Mouse (Mus musculus) heart, embryonic 11.5 days (tissue): ENCODE data around the gene Fam107b. TPM values are rescaled to one million over a fixed set of nuclear protein-coding genes. Genes with fewer than 3 reads are reported as not detected.

ENCODE experiments used
- ATAC-seq: fragments of 200-750 bp; cut with Nextera tagmentation; replicated peaks from 2 replicates; pipeline ENCODE4 v1.8.0; 2017; ENCODE audit warnings: moderate library complexity; ENCODE audit not compliant: insufficient number of reproducible peaks, low FRiP score, low TSS enrichment
- H3K27ac ChIP-seq: fragments of 300-500 bp; sonication (generic); 2 replicates; pipeline ENCODE4 v1.5.1; 2014; ENCODE audit warnings: mild to moderate bottlenecking, low read depth, low read length
- H3K27me3 ChIP-seq: fragments of 300-500 bp; sonication (generic); 2 replicates; pipeline ENCODE4 v1.6.1; 2014; ENCODE audit warnings: mild to moderate bottlenecking, low read length, mixed read lengths; ENCODE audit not compliant: control insufficient read depth, insufficient read depth
- H3K36me3 ChIP-seq: fragments of 300-500 bp; sonication (generic); 2 replicates; pipeline ENCODE4 v1.6.1; 2014; ENCODE audit warnings: mild to moderate bottlenecking, low read length, moderate library complexity, mixed read lengths; ENCODE audit not compliant: control insufficient read depth, insufficient read depth
- H3K4me1 ChIP-seq: fragments of 300-500 bp; sonication (generic); 2 replicates; pipeline ENCODE4 v1.6.1; 2014; ENCODE audit warnings: low read length; ENCODE audit not compliant: control insufficient read depth, insufficient read depth
- H3K4me2 ChIP-seq: fragments of 300-500 bp; sonication (generic); 2 replicates; pipeline ENCODE4 v1.6.1; 2014; ENCODE audit warnings: mild to moderate bottlenecking, moderate library complexity
- H3K4me3 ChIP-seq: fragments of 300-500 bp; sonication (generic); 2 replicates; pipeline ENCODE4 v1.5.1; 2014; ENCODE audit warnings: low read depth, low read length
- H3K9ac ChIP-seq: fragments of 300-500 bp; sonication (generic); 2 replicates; pipeline ENCODE4 v1.6.1; 2014; ENCODE audit warnings: mild to moderate bottlenecking, low read depth, low read length, moderate library complexity
- H3K9me3 ChIP-seq: fragments of 300-500 bp; sonication (generic); replicated peaks from 2 replicates; pipeline ENCODE4 v1.6.1; 2016; ENCODE audit warnings: low read length; ENCODE audit not compliant: control insufficient read depth
- WGBS: fragments of 180-500 bp; shearing (Covaris S2); extraction: QIAGEN DNeasy Blood & Tissue Kit; methylation state at CpG from one replicate; pipeline ENCODE4 v1.1.7; 2014; ENCODE audit not compliant: insufficient replicate concordance; 5-methylcytosine and 5-hydroxymethylcytosine counted together
- polyA plus RNA-seq: library from polyadenylated mRNA; unstranded; fragments of >200 nt; fragmentation: Nextera tagmentation; extraction: Ambion mirVana; gene quantifications from 2 replicates; pipeline ENCODE4 v1.2.1, GENCODE M21; 2014

The Fam107b gene
- polyA plus RNA-seq, 1 experiment from 2014 or later = 34.6 TPM

- H3K36me3 ChIP-seq = no peaks in the 10 kb centered on the region
- H3K4me3 ChIP-seq = no peak overlapping the region
- H3K9ac ChIP-seq = no peak overlapping the region
- 72% methylated on average over 2 of the region's 2 CpGs for WGBS
- H3K4me2 ChIP-seq = no peak overlapping the region
- no peaks in the 10 kb centered on the region for H3K4me1 ChIP-seq
- H3K27ac ChIP-seq = no peak overlapping the region
- no peaks in the 10 kb centered on the region for H3K9me3 ChIP-seq
- ATAC-seq = no peak
- no peaks in the 10 kb centered on the region for H3K27me3 ChIP-seq
Measured at GRCm38 (mm10) chr2:3594663-3595318, 24.5 kb downstream of the Fam107b start.

GRCm38 (mm10) chr2:3600421-3600820, 30.1 kb downstream of the Fam107b start:
- Histone ChIP-seq H3K9me3 (no peaks in the 10 kb centered on the region), H3K27ac (no peak overlapping the region), H3K36me3 (no peaks in the 10 kb centered on the region), H3K9ac (no peak overlapping the region), H3K27me3 (no peaks in the 10 kb centered on the region), H3K4me1 (no peaks in the 10 kb centered on the region), H3K4me3 (no peak overlapping the region), H3K4me2 (no peak overlapping the region)
- whole genome bisulfite sequencing = 73% methylated on average over 3 of the region's 3 CpGs
- no peak for ATAC-seq

GRCm38 (mm10) chr2:3602599-3602998, 32.3 kb downstream of the Fam107b start:
- H3K4me1 ChIP-seq = no peaks in the 10 kb centered on the region
- WGBS = 89% methylated on average over 3 of the region's 3 CpGs
- no peak overlapping the region for H3K9ac ChIP-seq
- H3K4me3 ChIP-seq = no peak overlapping the region
- no peak for ATAC-seq
- H3K27ac ChIP-seq = no peak overlapping the region
- H3K9me3 ChIP-seq = no peaks in the 10 kb centered on the region
- H3K4me2 ChIP-seq = no peak overlapping the region
- H3K27me3 ChIP-seq = no peaks in the 10 kb centered on the region
- no peaks in the 10 kb centered on the region for H3K36me3 ChIP-seq

GRCm38 (mm10) chr2:3603181-3603580, 32.9 kb downstream of the Fam107b start:
- no peak overlapping the region for H3K4me3 ChIP-seq
- no peak overlapping the region for H3K4me2 ChIP-seq
- H3K4me1 ChIP-seq = no peaks in the 10 kb centered on the region
- H3K36me3 ChIP-seq = no peaks in the 10 kb centered on the region
- no peak for ATAC-seq
- H3K9me3 ChIP-seq = no peaks in the 10 kb centered on the region
- H3K27ac ChIP-seq = no peak overlapping the region
- H3K27me3 ChIP-seq = no peaks in the 10 kb centered on the region
- no peak overlapping the region for H3K9ac ChIP-seq
- WGBS = 79% methylated on average over 5 of the region's 5 CpGs

GRCm38 (mm10) chr2:3608868-3609854, 38.9 kb downstream of the Fam107b start:
- Histone ChIP-seq H3K9ac (no peak overlapping the region), H3K4me1 (no peaks in the 10 kb centered on the region), H3K36me3 (no peaks in the 10 kb centered on the region), H3K4me2 (no peak overlapping the region), H3K27ac (no peak overlapping the region), H3K9me3 (no peaks in the 10 kb centered on the region), H3K27me3 (no peaks in the 10 kb centered on the region), H3K4me3 (no peak overlapping the region)
- WGBS = 52% methylated on average over 8 of the region's 8 CpGs
- ATAC-seq = no peak

GRCm38 (mm10) chr2:3618446-3618845, 48.2 kb downstream of the Fam107b start:
- 80% methylated on average over 1 of the region's 1 CpGs for WGBS

GRCm38 (mm10) chr2:3621568-3621967, 51.3 kb downstream of the Fam107b start:
- no peaks in the 10 kb centered on the region for H3K36me3 ChIP-seq
- no peaks in the 10 kb centered on the region for H3K4me1 ChIP-seq
- H3K27me3 ChIP-seq = no peaks in the 10 kb centered on the region
- no peak overlapping the region for H3K9ac ChIP-seq
- H3K9me3 ChIP-seq = no peaks in the 10 kb centered on the region
- H3K27ac ChIP-seq = no peak overlapping the region
- 56% methylated on average over 6 of the region's 6 CpGs for WGBS
- H3K4me2 ChIP-seq = no peak overlapping the region
- H3K4me3 ChIP-seq = no peak overlapping the region
- no peak for ATAC-seq

More at GRCm38 (mm10) chr2:3618446-3618845, 48.2 kb downstream of the Fam107b start:
- H3K9ac ChIP-seq = no peak overlapping the region
- H3K4me2 ChIP-seq = no peak overlapping the region
- H3K27me3 ChIP-seq = no peaks in the 10 kb centered on the region
- no peak overlapping the region for H3K27ac ChIP-seq
- no peak for ATAC-seq
- H3K4me1 ChIP-seq = no peaks in the 10 kb centered on the region
- no peaks in the 10 kb centered on the region for H3K9me3 ChIP-seq
- no peaks in the 10 kb centered on the region for H3K36me3 ChIP-seq
- no peak overlapping the region for H3K4me3 ChIP-seq

GRCm38 (mm10) chr2:3622158-3622557, 51.9 kb downstream of the Fam107b start:
- Histone ChIP-seq H3K4me3 (no peak overlapping the region), H3K4me2 (no peak overlapping the region), H3K9ac (no peak overlapping the region), H3K9me3 (no peaks in the 10 kb centered on the region), H3K36me3 (no peaks in the 10 kb centered on the region), H3K27me3 (no peaks in the 10 kb centered on the region), H3K4me1 (no peaks in the 10 kb centered on the region), H3K27ac (no peak overlapping the region)
- WGBS = 81% methylated on average over 2 of the region's 2 CpGs
- ATAC-seq = no peak
